7 mouse cellular contexts compared by ENCODE assay signal in genomic region chr15:79742706-79743023, GRCm38 (mm10). TPM values are rescaled to one million over a fixed set of nuclear protein-coding genes. Genes with fewer than 3 reads are reported as not detected.
DNase-seq lines count a peak whose midpoint lies in the region; ATAC-seq and TF ChIP-seq lines count a peak whose summit lies in the region.

No protein-coding gene starts in this region.

- no peak overlapping the region; the same call in 1 of the 2 replicates for H3K27ac ChIP-seq in forebrain, embryonic 12.5 days
- no peak overlapping the region for H3K27ac ChIP-seq in limb, embryonic 14.5 days (replicated peaks; ENCODE audit: low read depth, low read length)
- H3K27ac ChIP-seq in stomach, embryonic 15.5 days, result no peak overlapping the region

- H3K27me3 ChIP-seq in megakaryocyte, embryonic 14.5 days (replicated peaks), result no peaks in the 10 kb centered on the region
- H3K27me3 ChIP-seq in forebrain, embryonic 12.5 days, result no peaks in the 10 kb centered on the region; the same call in 1 of the 2 replicates
- H3K27me3 ChIP-seq in limb, embryonic 14.5 days (ENCODE audit: control insufficient read depth, insufficient read depth, low read length), result no peaks in the 10 kb centered on the region
- no peaks in the 10 kb centered on the region for H3K27me3 ChIP-seq in stomach, embryonic 15.5 days (replicated peaks)

- ATAC-seq in megakaryocyte, adult 5-6 weeks (ENCODE audit: poor library complexity, severe bottlenecking), result no peak
- no peak for ATAC-seq in forebrain, embryonic 12.5 days (ENCODE audit: low FRiP score)
- peak; percentile 39 for ATAC-seq in limb, embryonic 14.5 days (ENCODE audit: low FRiP score, low read depth)
- no peak for ATAC-seq in stomach, embryonic 15.5 days (ENCODE audit: insufficient read depth, low FRiP score, low read depth)

- WGBS in forebrain, embryonic 12.5 days, result 0% methylated on average over 23 of the region's 23 CpGs
- under 1% methylated on average over 23 of the region's 23 CpGs for WGBS in limb, embryonic 14.5 days
- under 1% methylated on average over 23 of the region's 23 CpGs for WGBS in stomach, embryonic 15.5 days

- H3K4me2 ChIP-seq in forebrain, embryonic 12.5 days, result peak overlapping the region; percentile 85
- H3K4me2 ChIP-seq in limb, embryonic 14.5 days (replicated peaks; ENCODE audit: low read depth, low read length, severe bottlenecking), result peak overlapping the region; percentile 61
- peak overlapping the region; percentile 80 for H3K4me2 ChIP-seq in stomach, embryonic 15.5 days

- DNase-seq in limb, embryonic 14.5 days (ENCODE audit: low spot score), result no peak
- DNase-seq in spleen, adult 12 weeks (ENCODE audit: low spot score), result no peak
- DNase-seq in cerebellum, adult 11-12 months, result no peak

- H3K36me3 ChIP-seq in megakaryocyte, embryonic 14.5 days (replicated peaks; ENCODE audit: low read length), result peaks cover 50% of the 10 kb centered on the region
- H3K36me3 ChIP-seq in forebrain, embryonic 12.5 days (replicated peaks), result peaks cover 20% of the 10 kb centered on the region
- peaks cover 13% of the 10 kb centered on the region for H3K36me3 ChIP-seq in limb, embryonic 14.5 days (ENCODE audit: control insufficient read depth, insufficient read depth, low read length)
- peaks cover 2% of the 10 kb centered on the region; the same call in 1 of the 2 replicates for H3K36me3 ChIP-seq in stomach, embryonic 15.5 days

- H3K9ac ChIP-seq in forebrain, embryonic 12.5 days, result peak overlapping the region; percentile 91
- H3K9ac ChIP-seq in limb, embryonic 14.5 days (ENCODE audit: low read depth, low read length, severe bottlenecking), result peak overlapping the region; percentile 88
- peak overlapping the region; percentile 91 for H3K9ac ChIP-seq in stomach, embryonic 15.5 days

- peaks cover 57% of the 10 kb centered on the region for H3K4me1 ChIP-seq in megakaryocyte, embryonic 14.5 days
- peaks cover 25% of the 10 kb centered on the region for H3K4me1 ChIP-seq in forebrain, embryonic 12.5 days
- peaks cover 12% of the 10 kb centered on the region for H3K4me1 ChIP-seq in limb, embryonic 14.5 days (ENCODE audit: control insufficient read depth, insufficient read depth, low read length)
- H3K4me1 ChIP-seq in stomach, embryonic 15.5 days, result peaks cover 17% of the 10 kb centered on the region

- TF ChIP-seq POLR2A in limb, embryonic 14.5 days (IDR thresholded peaks at IDR 0.05; ENCODE audit: borderline replicate concordance, extremely low read depth, insufficient read depth, insufficient read length), result no peak

- no peaks in the 10 kb centered on the region for H3K9me3 ChIP-seq in megakaryocyte, embryonic 14.5 days
- H3K9me3 ChIP-seq in forebrain, embryonic 12.5 days, result no peaks in the 10 kb centered on the region
- no peaks in the 10 kb centered on the region for H3K9me3 ChIP-seq in limb, embryonic 14.5 days (ENCODE audit: control insufficient read depth, low read length)
- no peaks in the 10 kb centered on the region for H3K9me3 ChIP-seq in stomach, embryonic 15.5 days

- H3K4me3 ChIP-seq in megakaryocyte, embryonic 14.5 days (replicated peaks), result peak overlapping the region; percentile 97
- peak overlapping the region; percentile 99 for H3K4me3 ChIP-seq in forebrain, embryonic 12.5 days (replicated peaks)
- peak overlapping the region; percentile 97 for H3K4me3 ChIP-seq in limb, embryonic 14.5 days (replicated peaks; ENCODE audit: low read length)
- H3K4me3 ChIP-seq in stomach, embryonic 15.5 days (replicated peaks), result peak overlapping the region; percentile 93

RNA-seq across cellular contexts. Expression of gene Sun2, which starts 0.3 kb away (rescaled TPM):
- polyA plus RNA-seq in megakaryocyte, embryonic 14.5 days (2012; ENCODE audit: insufficient read depth, low replicate concordance), result 27.2 and 34.9 TPM in 2 replicates
- total RNA-seq in megakaryocyte, adult 5-6 weeks (2015), result 53.6 and 54.4 TPM in 2 replicates
- 129 and 161 TPM in 2 replicates for total RNA-seq in megakaryocyte, adult 5-6 weeks (2017)
- 6.2 and 8.6 TPM in 2 replicates for polyA plus RNA-seq in forebrain, embryonic 12.5 days (2016; fragmentation: Nextera tagmentation; extraction: Ambion mirVana)
- 37.9 and 46.8 TPM in 2 replicates for polyA plus RNA-seq in limb, embryonic 14.5 days (2012; rRNA removed)
- 6.9 and 8.0 TPM in 2 replicates for polyA plus RNA-seq in limb, embryonic 14.5 days (2014; fragmentation: Nextera tagmentation; extraction: Ambion mirVana)
- 4.9 and 5.1 TPM in 2 replicates for polyA plus RNA-seq in stomach, embryonic 15.5 days (2015; fragmentation: Nextera tagmentation; extraction: Ambion mirVana)

RNA-seq across cellular contexts. Expression of gene Dnal4, which starts 35.0 kb away (rescaled TPM):
- polyA plus RNA-seq in megakaryocyte, embryonic 14.5 days (2012; ENCODE audit: insufficient read depth, low replicate concordance), result 23.4 and 30.0 TPM in 2 replicates
- 13.9 and 14.1 TPM in 2 replicates for total RNA-seq in megakaryocyte, adult 5-6 weeks (2015)
- total RNA-seq in megakaryocyte, adult 5-6 weeks (2017), result 9.6 and 12.3 TPM in 2 replicates
- polyA plus RNA-seq in forebrain, embryonic 12.5 days (2016; fragmentation: Nextera tagmentation; extraction: Ambion mirVana), result 76.7 and 78.3 TPM in 2 replicates
- 70.2 and 88.9 TPM in 2 replicates for polyA plus RNA-seq in limb, embryonic 14.5 days (2012; rRNA removed)
- 60.9 and 68.2 TPM in 2 replicates for polyA plus RNA-seq in limb, embryonic 14.5 days (2014; fragmentation: Nextera tagmentation; extraction: Ambion mirVana)
- polyA plus RNA-seq in stomach, embryonic 15.5 days (2015; fragmentation: Nextera tagmentation; extraction: Ambion mirVana), result 44.4 and 50.4 TPM in 2 replicates

RNA-seq across cellular contexts. Expression of gene Gtpbp1, which starts 52.0 kb away (rescaled TPM):
- 42.4 and 70.4 TPM in 2 replicates for polyA plus RNA-seq in megakaryocyte, embryonic 14.5 days (2012; ENCODE audit: insufficient read depth, low replicate concordance)
- total RNA-seq in megakaryocyte, adult 5-6 weeks (2015), result 31.2 and 31.9 TPM in 2 replicates
- 36.8 and 56.8 TPM in 2 replicates for total RNA-seq in megakaryocyte, adult 5-6 weeks (2017)
- polyA plus RNA-seq in forebrain, embryonic 12.5 days (2016; fragmentation: Nextera tagmentation; extraction: Ambion mirVana), result 51.5 and 55.7 TPM in 2 replicates
- 39.6 and 43.9 TPM in 2 replicates for polyA plus RNA-seq in limb, embryonic 14.5 days (2012; rRNA removed)
- polyA plus RNA-seq in limb, embryonic 14.5 days (2014; fragmentation: Nextera tagmentation; extraction: Ambion mirVana), result 32.6 and 36.8 TPM in 2 replicates
- 28.2 and 29.3 TPM in 2 replicates for polyA plus RNA-seq in stomach, embryonic 15.5 days (2015; fragmentation: Nextera tagmentation; extraction: Ambion mirVana)

RNA-seq across cellular contexts. Expression of gene Josd1, which starts 54.9 kb away (rescaled TPM):
- 5.4 and 16.7 TPM in 2 replicates for polyA plus RNA-seq in megakaryocyte, embryonic 14.5 days (2012; ENCODE audit: insufficient read depth, low replicate concordance)
- total RNA-seq in megakaryocyte, adult 5-6 weeks (2015), result 6.7 and 8.0 TPM in 2 replicates
- 10.7 and 13.0 TPM in 2 replicates for total RNA-seq in megakaryocyte, adult 5-6 weeks (2017)
- 24.1 and 24.5 TPM in 2 replicates for polyA plus RNA-seq in forebrain, embryonic 12.5 days (2016; fragmentation: Nextera tagmentation; extraction: Ambion mirVana)
- polyA plus RNA-seq in limb, embryonic 14.5 days (2012; rRNA removed), result 38.7 and 44.6 TPM in 2 replicates
- polyA plus RNA-seq in limb, embryonic 14.5 days (2014; fragmentation: Nextera tagmentation; extraction: Ambion mirVana), result 21.1 and 23.3 TPM in 2 replicates
- 21.2 and 22.0 TPM in 2 replicates for polyA plus RNA-seq in stomach, embryonic 15.5 days (2015; fragmentation: Nextera tagmentation; extraction: Ambion mirVana)
